25 mouse cellular contexts compared by ENCODE assay signal in the genomic region with DNA sequence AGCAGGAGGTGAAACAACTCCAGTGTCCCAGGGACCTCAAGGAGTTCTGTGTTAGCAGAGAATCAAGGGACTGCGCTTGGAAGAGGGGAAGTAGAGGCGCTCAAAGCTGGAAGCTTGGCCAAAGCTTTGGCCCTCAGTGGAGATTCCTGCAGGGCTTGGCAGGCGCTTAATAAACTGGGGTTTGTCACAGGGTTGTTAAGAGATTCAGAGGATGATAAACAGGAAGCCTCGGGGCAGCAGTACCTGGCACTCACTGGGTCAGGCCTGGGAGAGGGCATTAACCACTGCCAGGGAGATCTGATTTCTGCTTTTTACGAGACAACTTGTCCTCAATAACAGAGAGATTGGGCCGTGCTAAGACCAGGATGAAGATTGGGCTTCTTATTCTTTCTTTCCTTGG. TPM values are rescaled to one million over a fixed set of nuclear protein-coding genes. Genes with fewer than 3 reads are reported as not detected.
DNase-seq lines count a peak whose midpoint lies in the region.
"Had no signal": no experiment of that assay in that cellular context is flagged by ENCODE, and none has a peak within 500 bp of the region (broad histone marks: within the 10 kb centered on the region; RNA-seq: fewer than 3 reads in every experiment).

No protein-coding gene starts in this region.

- no peaks in the 10 kb centered on the region for H3K27me3 ChIP-seq in heart, embryonic 10.5 days (ENCODE audit: insufficient read depth, poor library complexity, severe bottlenecking)
- H3K27me3 ChIP-seq: embryonic facial prominence, embryonic 15.5 days; heart, embryonic 15.5 days; midbrain, embryonic 12.5 days; Patski had no signal

- DNase-seq in cerebellum, adult 18-20 months: peak; percentile 62 to 70
- DNase-seq in cerebellum, postnatal 14 days: no peak
- DNase-seq in left cerebral cortex, postnatal 4 days: peak; percentile 52
- no peak for DNase-seq in left cerebral cortex, adult 18-20 months (ENCODE audit: low spot score in 2 of 2)
- peak; percentile 11 for DNase-seq in MN1 (ENCODE audit: low spot score)
- peak; percentile 45 for DNase-seq in cerebellum, adult 8-10 months
- DNase-seq in heart, embryonic 10.5 days (ENCODE audit: low spot score): no peak
- no peak for DNase-seq in testis, postnatal 10 days (ENCODE audit: low spot score)
- DNase-seq: B cell, adult 2 months; heart, adult 11 months; kidney, adult 2 months; kidney, postnatal 14 days; lung, embryonic 14.5 days; lung, postnatal 4 days; spleen, adult 18-20 months; thymus, postnatal 14 days had no signal

- H3K27ac ChIP-seq in heart, embryonic 10.5 days: no peak overlapping the region
- H3K27ac ChIP-seq: embryonic facial prominence, embryonic 15.5 days; forebrain, embryonic 10.5 days; heart, embryonic 15.5 days; midbrain, embryonic 12.5 days had no signal

- intact Hi-C loops in left cerebral cortex, postnatal 4 days (cut with DNase I): no loop called here

- peaks cover 97% of the 10 kb centered on the region for H3K36me3 ChIP-seq in heart, embryonic 10.5 days

- H3K4me3 ChIP-seq in heart, embryonic 10.5 days: no peak overlapping the region
- H3K4me3 ChIP-seq: embryonic facial prominence, embryonic 15.5 days; forebrain, embryonic 10.5 days; heart, embryonic 15.5 days; midbrain, embryonic 12.5 days; myocyte had no signal

- H3K4me1 ChIP-seq in heart, embryonic 10.5 days: no peaks in the 10 kb centered on the region
- H3K4me1 ChIP-seq: embryonic facial prominence, embryonic 15.5 days; forebrain, embryonic 10.5 days; heart, embryonic 15.5 days; midbrain, embryonic 12.5 days had no signal

- WGBS in heart, embryonic 10.5 days: 82% methylated on average over 6 of the region's 6 CpGs

- no peaks in the 10 kb centered on the region for H3K9me3 ChIP-seq in heart, embryonic 10.5 days
- H3K9me3 ChIP-seq: embryonic facial prominence, embryonic 15.5 days; forebrain, embryonic 10.5 days; heart, embryonic 15.5 days; midbrain, embryonic 12.5 days had no signal

RNA-seq across cellular contexts. Expression of a gene that starts 29.7 kb away (rescaled TPM):
- total RNA-seq in left cerebral cortex, postnatal 4 days (2021): 10 to 100 TPM; 68.1 to 72.0 TPM
- total RNA-seq in left cerebral cortex, adult 18-20 months (2021): 100 to 1,000 TPM; 103 to 113 TPM
- 94.8 and 106 TPM in 2 replicates for polyA plus RNA-seq in heart, embryonic 10.5 days (2016; fragmentation: Nextera tagmentation; extraction: Ambion mirVana)

RNA-seq across cellular contexts. Expression of a gene that starts 32.7 kb away (rescaled TPM):
- total RNA-seq in left cerebral cortex, postnatal 4 days (2021): 10 to 100 TPM; 80.0 to 91.0 TPM
- 10 to 100 TPM; 88.9 to 93.4 TPM for total RNA-seq in left cerebral cortex, adult 18-20 months (2021)
- polyA plus RNA-seq in heart, embryonic 10.5 days (2016; fragmentation: Nextera tagmentation; extraction: Ambion mirVana): not detected in 2 replicates
- total RNA-seq: hematopoietic stem cell, adult 5-6 weeks; liver, adult 2 months had no signal
- polyA plus RNA-seq: activated CD4-positive, CD25-positive, alpha-beta regulatory T cell, adult 4 months; heart, embryonic 15.5 days; kidney, adult 2 months; liver, adult 2 months had no signal

RNA-seq across cellular contexts. Expression of a gene that starts 53.4 kb away (rescaled TPM):
- 100 to 1,000 TPM; 162 to 170 TPM for total RNA-seq in left cerebral cortex, postnatal 4 days (2021)
- 100 to 1,000 TPM; 192 to 197 TPM for total RNA-seq in left cerebral cortex, adult 18-20 months (2021)
- 4.5 and 10.6 TPM in 2 replicates for polyA plus RNA-seq in heart, embryonic 10.5 days (2016; fragmentation: Nextera tagmentation; extraction: Ambion mirVana)

Comparison
In these comparisons a context has a peak if more than half of its experiments do, and no peak if none do; other contexts are left out.
1. DNase-seq: peak in cerebellum, adult 18-20 months (2 of 2), left cerebral cortex, postnatal 4 days (single experiment), MN1 (single experiment) and cerebellum, adult 8-10 months (single experiment); none in cerebellum, postnatal 14 days (0 of 2), left cerebral cortex, adult 18-20 months (0 of 2), heart, embryonic 10.5 days (single experiment) and testis, postnatal 10 days (single experiment).